Mouse (Mus musculus): ENCODE measurements around the gene Ppp2r5a.
A peak's percentile ranks its signal among the peaks of the same experiment; 100 is the strongest.

The Ppp2r5a gene

GRCm38 (mm10) chr1:191327258-191327657 is 75.8 kb downstream of the Ppp2r5a start:
- DNase-seq (ENCODE audit: low spot score in 2 of 2) = no peak

- peak; percentile 65 to 88 for DNase-seq (ENCODE audit: low spot score in 2 of 2)
Measured at GRCm38 (mm10) chr1:191326233-191326882, 76.7 kb downstream of the Ppp2r5a start.

- peak; percentile 94 to 98 for DNase-seq (ENCODE audit: low spot score in 2 of 2)
Measured at GRCm38 (mm10) chr1:191325726-191326232, 77.3 kb downstream of the Ppp2r5a start, which contains the start of gene Tmem206. Gene Tmem206 (plus strand): TSS chr1:191325912.

- no peak for DNase-seq (ENCODE audit: low spot score in 2 of 2)
Measured at GRCm38 (mm10) chr1:191324733-191325590, 78.1 kb downstream of the Ppp2r5a start.

GRCm38 (mm10) chr1:191323381-191323780 is 79.7 kb downstream of the Ppp2r5a start:
- DNase-seq (ENCODE audit: low spot score in 2 of 2) = no peak

GRCm38 (mm10) chr1:191318686-191319085 is 84.4 kb downstream of the Ppp2r5a start:
- DNase-seq (ENCODE audit: low spot score in 2 of 2) = no peak

GRCm38 (mm10) chr1:191317591-191318196 is 85.4 kb downstream of the Ppp2r5a start, which contains the start of gene Nenf:
Gene Nenf (minus strand): TSS chr1:191318194.
- peak; percentile 88 to 93 for DNase-seq (ENCODE audit: low spot score in 2 of 2)

- no peak for DNase-seq (ENCODE audit: low spot score in 2 of 2)
Measured at GRCm38 (mm10) chr1:191316818-191317217, 86.3 kb downstream of the Ppp2r5a start.

GRCm38 (mm10) chr1:191313926-191314325 is 89.1 kb downstream of the Ppp2r5a start:
- DNase-seq (ENCODE audit: low spot score in 2 of 2) = no peak

- DNase-seq (ENCODE audit: low spot score in 2 of 2) = no peak
Measured at GRCm38 (mm10) chr1:191313158-191313557, 89.9 kb downstream of the Ppp2r5a start.

- peak; percentile 80 to 93 for DNase-seq (ENCODE audit: low spot score in 2 of 2)
Measured at GRCm38 (mm10) chr1:191312513-191312941, 90.5 kb downstream of the Ppp2r5a start.

GRCm38 (mm10) chr1:191311296-191311898 is 91.7 kb downstream of the Ppp2r5a start:
- DNase-seq (ENCODE audit: low spot score in 2 of 2) = no peak

GRCm38 (mm10) chr1:191307766-191308455 is 95.2 kb downstream of the Ppp2r5a start:
- DNase-seq (ENCODE audit: low spot score in 2 of 2) = no peak

GRCm38 (mm10) chr1:191306316-191306715 is 96.8 kb downstream of the Ppp2r5a start:
- DNase-seq (ENCODE audit: low spot score in 2 of 2) = no peak

- peak in 1 of 2 experiments; percentile 69 for DNase-seq (ENCODE audit: low spot score in 2 of 2)
Measured at GRCm38 (mm10) chr1:191305610-191306009, 97.5 kb downstream of the Ppp2r5a start.

- no peak for DNase-seq (ENCODE audit: low spot score in 2 of 2)
Measured at GRCm38 (mm10) chr1:191304216-191304615, 98.9 kb downstream of the Ppp2r5a start.

- DNase-seq (ENCODE audit: low spot score in 2 of 2) = no peak
Measured at GRCm38 (mm10) chr1:191303736-191304135, 99.3 kb downstream of the Ppp2r5a start.

Measured in spleen, postnatal 4 days (tissue).